Mouse (Mus musculus) hindbrain, embryonic 15.5 days (tissue): ENCODE results near the gene Spns2. TPM values are rescaled to one million over a fixed set of nuclear protein-coding genes. Genes with fewer than 3 reads are reported as not detected.

Experiments
- ATAC-seq: fragments of 200-750 bp; cut with Nextera tagmentation; 2 replicates; pipeline ENCODE4 v1.8.0; 2017; ENCODE audit warnings: low read depth, moderate number of reproducible peaks, moderate TSS enrichment; ENCODE audit not compliant: low FRiP score
- H3K27ac ChIP-seq: fragments of 300-500 bp; sonication (generic); replicated peaks from 2 replicates; pipeline ENCODE4 v1.5.1; 2015; ENCODE audit warnings: mild to moderate bottlenecking, inconsistent platforms
- H3K27me3 ChIP-seq: fragments of 300-500 bp; sonication (generic); 2 replicates; pipeline ENCODE4 v1.6.1; 2015; ENCODE audit warnings: control low read depth, inconsistent platforms
- H3K36me3 ChIP-seq: fragments of 300-500 bp; sonication (generic); 2 replicates; pipeline ENCODE4 v1.6.1; 2015; ENCODE audit warnings: control low read depth, inconsistent platforms
- H3K4me1 ChIP-seq: fragments of 300-500 bp; sonication (generic); replicated peaks from 2 replicates; pipeline ENCODE4 v1.6.1; 2015; ENCODE audit warnings: control low read depth, inconsistent platforms
- H3K4me2 ChIP-seq: fragments of 300-500 bp; sonication (generic); 2 replicates; pipeline ENCODE4 v1.6.1; 2015; ENCODE audit warnings: moderate library complexity, mild to moderate bottlenecking, inconsistent platforms
- H3K4me3 ChIP-seq: fragments of 300-500 bp; sonication (generic); 2 replicates; pipeline ENCODE4 v1.5.1; 2015; ENCODE audit warnings: mild to moderate bottlenecking, inconsistent platforms
- H3K9ac ChIP-seq: fragments of 300-500 bp; sonication (generic); 2 replicates; pipeline ENCODE4 v1.6.1; 2015; ENCODE audit warnings: inconsistent platforms
- H3K9me3 ChIP-seq: fragments of 300-500 bp; sonication (generic); 2 replicates; pipeline ENCODE4 v1.6.1; 2016; ENCODE audit warnings: control low read depth, inconsistent platforms
- WGBS: fragments of 180-500 bp; shearing (Covaris S2); methylation state at CpG from one replicate; pipeline ENCODE4 v1.1.7; 2015; 5-methylcytosine and 5-hydroxymethylcytosine counted together
- polyA plus RNA-seq: library from polyadenylated mRNA; unstranded; fragments of >200 nt; fragmentation: Nextera tagmentation; extraction: Ambion mirVana; gene quantifications from 2 replicates; pipeline ENCODE4 v1.2.1, GENCODE M21; 2015

Spns2 gene
- polyA plus RNA-seq, 1 experiment from 2014 or later = 11.4 TPM

GRCm38 (mm10) chr11:72481313-72481712, 8.4 kb downstream of the Spns2 start:
- no peak overlapping the region for H3K4me2 ChIP-seq
- no peak overlapping the region for H3K4me3 ChIP-seq
- WGBS = 81% methylated on average over 5 of the region's 5 CpGs
- H3K4me1 ChIP-seq = peaks cover 37% of the 10 kb centered on the region
- no peak overlapping the region for H3K27ac ChIP-seq
- no peaks in the 10 kb centered on the region for H3K9me3 ChIP-seq
- no peaks in the 10 kb centered on the region for H3K27me3 ChIP-seq
- H3K36me3 ChIP-seq = no peaks in the 10 kb centered on the region
- ATAC-seq = no peak
- no peak overlapping the region for H3K9ac ChIP-seq

DNA sequence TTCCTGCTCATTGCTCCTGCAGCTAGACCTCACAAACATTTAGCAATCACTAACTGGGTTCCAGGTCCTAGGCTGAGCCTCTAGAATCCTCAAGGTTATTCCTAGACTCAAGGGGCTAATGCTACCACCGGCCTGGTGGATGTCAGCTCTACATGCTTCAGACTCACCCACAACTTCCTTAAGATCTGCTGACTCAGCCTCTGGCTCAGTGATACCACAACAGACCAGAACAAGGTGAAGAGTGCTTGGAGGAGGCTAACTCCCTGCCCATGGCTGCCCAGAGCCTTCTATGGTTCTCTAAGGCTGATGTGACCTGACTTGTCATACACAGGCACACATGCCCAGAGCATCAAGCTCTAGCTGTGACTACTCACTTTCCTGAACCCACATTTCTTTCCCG, 10.2 kb downstream of the Spns2 start:
- Histone ChIP-seq H3K9me3 (no peaks in the 10 kb centered on the region), H3K9ac (no peak overlapping the region), H3K4me1 (peaks cover 29% of the 10 kb centered on the region), H3K4me2 (no peak overlapping the region), H3K36me3 (no peaks in the 10 kb centered on the region), H3K27me3 (no peaks in the 10 kb centered on the region), H3K27ac (no peak overlapping the region), H3K4me3 (no peak overlapping the region)
- ATAC-seq = no peak
- WGBS = 76% methylated on average over 2 of the region's 2 CpGs

GRCm38 (mm10) chr11:72478228-72478627, 11.5 kb downstream of the Spns2 start:
- WGBS = 77% methylated on average over 6 of the region's 6 CpGs
- H3K36me3 ChIP-seq = 0 out of 2 replicates have a peak, but pooled peaks cover 2% of the 10 kb centered on the region
- no peak overlapping the region; the same call in 1 of the 2 replicates for H3K27ac ChIP-seq
- no peak overlapping the region for H3K4me2 ChIP-seq
- H3K9me3 ChIP-seq = no peaks in the 10 kb centered on the region
- H3K27me3 ChIP-seq = no peaks in the 10 kb centered on the region
- no peak for ATAC-seq
- H3K4me3 ChIP-seq = no peak overlapping the region
- H3K4me1 ChIP-seq = peaks cover 29% of the 10 kb centered on the region
- H3K9ac ChIP-seq = no peak overlapping the region

DNA sequence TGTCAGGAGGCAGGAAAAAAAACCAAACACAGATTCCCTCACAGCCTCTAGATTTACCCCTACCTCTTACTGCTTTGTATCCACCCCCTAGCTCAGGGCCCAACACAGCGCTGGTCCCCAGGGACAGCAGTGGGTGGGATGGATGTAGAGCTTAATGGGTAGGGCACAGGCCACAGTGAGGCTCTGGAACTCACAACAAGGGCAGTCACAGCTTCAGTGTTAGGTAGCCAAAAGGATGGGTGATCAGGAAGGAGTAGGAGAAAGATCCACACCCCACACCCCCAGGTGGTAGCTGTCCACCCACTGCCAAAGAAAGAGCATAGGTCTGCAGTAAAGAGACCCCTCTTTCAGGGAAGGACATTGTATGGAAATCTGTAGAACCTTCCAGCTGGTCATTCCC, 12.1 kb downstream of the Spns2 start:
- ATAC-seq = no peak
- H3K27ac ChIP-seq = peak overlapping the region; percentile 44; the same call in 1 of the 2 replicates
- 75% methylated on average over 1 of the region's 1 CpGs for WGBS
- H3K9me3 ChIP-seq = no peaks in the 10 kb centered on the region
- H3K36me3 ChIP-seq = 0 out of 2 replicates have a peak, but pooled peaks cover 2% of the 10 kb centered on the region
- H3K4me1 ChIP-seq = peaks cover 29% of the 10 kb centered on the region
- H3K4me2 ChIP-seq = no peak overlapping the region
- H3K27me3 ChIP-seq = no peaks in the 10 kb centered on the region
- H3K9ac ChIP-seq = no peak overlapping the region
- no peak overlapping the region for H3K4me3 ChIP-seq

DNA sequence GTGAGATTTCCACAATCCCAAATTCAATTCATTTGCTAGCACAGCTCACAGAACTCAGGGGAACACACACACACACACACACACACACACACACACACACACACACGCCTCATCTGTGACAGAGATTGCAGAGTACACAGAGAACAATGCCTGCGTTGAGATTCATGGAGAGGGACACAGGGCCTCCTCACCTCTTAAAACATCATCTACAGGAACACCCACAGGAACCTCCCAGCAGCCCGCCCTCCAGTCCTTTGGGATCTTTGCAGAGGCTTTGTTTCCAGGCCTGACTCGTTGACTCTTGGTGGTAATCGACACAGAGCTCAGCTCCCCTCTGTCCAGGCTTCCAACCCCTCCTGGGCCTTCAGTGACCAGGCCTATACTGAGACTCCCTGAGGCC, 12.5 kb downstream of the Spns2 start:
- ATAC-seq = no peak
- Histone ChIP-seq H3K9me3 (no peaks in the 10 kb centered on the region), H3K4me2 (no peak overlapping the region), H3K9ac (no peak overlapping the region), H3K36me3 (0 out of 2 replicates have a peak, but pooled peaks cover 2% of the 10 kb centered on the region), H3K27me3 (no peaks in the 10 kb centered on the region), H3K27ac (0 out of 2 replicates have a peak overlapping the region, but pooled peaks have one; percentile 44), H3K4me3 (no peak overlapping the region), H3K4me1 (peaks cover 29% of the 10 kb centered on the region)
- 17% methylated on average over 5 of the region's 5 CpGs for WGBS

DNA sequence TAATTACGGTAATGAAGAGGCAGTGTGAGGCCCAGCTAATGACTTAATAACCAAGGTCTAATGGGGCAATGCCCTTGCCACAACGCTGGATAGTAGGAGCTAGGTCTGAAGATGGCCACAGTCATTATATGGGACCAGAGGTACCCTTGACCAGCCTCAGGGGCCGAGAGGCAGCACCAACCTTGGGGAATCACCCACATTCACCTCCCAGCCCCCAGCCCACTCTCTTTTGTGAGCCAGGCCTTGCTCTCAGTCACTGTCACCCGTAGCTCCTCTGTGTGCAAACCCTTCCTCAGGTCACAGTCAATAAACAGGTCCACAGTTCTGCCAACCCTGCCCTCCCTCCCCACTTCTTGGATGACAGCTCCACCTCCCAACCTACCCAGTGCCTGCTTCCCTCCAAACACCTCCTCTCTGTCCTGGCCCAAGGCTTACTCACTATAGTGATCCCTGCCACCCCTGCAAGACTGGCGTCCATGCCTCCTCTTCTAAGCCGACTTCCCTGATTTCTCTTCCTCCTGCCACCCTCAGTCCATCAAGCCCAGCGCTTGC, 13.6 kb downstream of the Spns2 start:
- Histone ChIP-seq H3K27me3 (no peaks in the 10 kb centered on the region), H3K9ac (no peak overlapping the region), H3K9me3 (no peaks in the 10 kb centered on the region), H3K4me2 (no peak overlapping the region), H3K36me3 (0 out of 2 replicates have a peak, but pooled peaks cover 2% of the 10 kb centered on the region), H3K4me3 (no peak overlapping the region), H3K4me1 (peaks cover 29% of the 10 kb centered on the region), H3K27ac (no peak overlapping the region)
- WGBS = 77% methylated on average over 7 of the region's 7 CpGs
- ATAC-seq = no peak

GRCm38 (mm10) chr11:72475408-72475807, 14.3 kb downstream of the Spns2 start:
- H3K9ac ChIP-seq = no peak overlapping the region
- H3K4me2 ChIP-seq = no peak overlapping the region
- WGBS = 76% methylated on average over 7 of the region's 7 CpGs
- no peak overlapping the region for H3K4me3 ChIP-seq
- 0 out of 2 replicates have a peak, but pooled peaks cover 2% of the 10 kb centered on the region for H3K36me3 ChIP-seq
- H3K4me1 ChIP-seq = peaks cover 29% of the 10 kb centered on the region
- no peaks in the 10 kb centered on the region for H3K9me3 ChIP-seq
- H3K27ac ChIP-seq = no peak overlapping the region
- ATAC-seq = no peak
- no peaks in the 10 kb centered on the region for H3K27me3 ChIP-seq

DNA sequence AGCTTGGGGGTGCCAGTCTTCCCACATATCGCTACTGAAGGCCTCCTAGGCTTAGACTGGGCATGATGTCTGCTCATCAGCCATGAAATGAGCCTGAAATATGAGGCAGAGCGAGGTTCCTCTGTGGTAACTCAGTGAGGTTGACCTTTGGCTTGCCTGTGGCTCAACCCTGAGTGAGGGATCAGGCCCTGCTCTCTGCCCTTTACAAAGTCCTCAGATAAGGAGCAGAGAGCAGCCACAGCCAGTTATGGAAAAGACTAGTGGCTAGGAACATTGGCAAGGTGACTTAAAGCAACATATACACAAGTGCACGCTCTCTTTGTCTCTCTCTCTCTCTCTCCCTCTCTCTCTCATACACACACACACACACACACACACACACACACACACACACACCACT, 14.8 kb downstream of the Spns2 start:
- Histone ChIP-seq H3K9ac (no peak overlapping the region), H3K4me2 (no peak overlapping the region), H3K4me1 (peaks cover 29% of the 10 kb centered on the region), H3K4me3 (no peak overlapping the region), H3K36me3 (0 out of 2 replicates have a peak, but pooled peaks cover 2% of the 10 kb centered on the region), H3K27me3 (no peaks in the 10 kb centered on the region), H3K9me3 (no peaks in the 10 kb centered on the region), H3K27ac (no peak overlapping the region)
- WGBS = 85% methylated on average over 3 of the region's 3 CpGs
- no peak for ATAC-seq

- no peak for ATAC-seq
- H3K4me1 ChIP-seq = peaks cover 37% of the 10 kb centered on the region
- no peaks in the 10 kb centered on the region for H3K27me3 ChIP-seq
- 0 out of 2 replicates have a peak, but pooled peaks cover 2% of the 10 kb centered on the region for H3K36me3 ChIP-seq
- no peak overlapping the region for H3K4me2 ChIP-seq
- no peak overlapping the region for H3K4me3 ChIP-seq
- 91% methylated on average over 4 of the region's 4 CpGs for WGBS
- no peak overlapping the region for H3K9ac ChIP-seq
- H3K9me3 ChIP-seq = no peaks in the 10 kb centered on the region
- no peak overlapping the region for H3K27ac ChIP-seq
Observed at GRCm38 (mm10) chr11:72473540-72473939, 16.2 kb downstream of the Spns2 start.

DNA sequence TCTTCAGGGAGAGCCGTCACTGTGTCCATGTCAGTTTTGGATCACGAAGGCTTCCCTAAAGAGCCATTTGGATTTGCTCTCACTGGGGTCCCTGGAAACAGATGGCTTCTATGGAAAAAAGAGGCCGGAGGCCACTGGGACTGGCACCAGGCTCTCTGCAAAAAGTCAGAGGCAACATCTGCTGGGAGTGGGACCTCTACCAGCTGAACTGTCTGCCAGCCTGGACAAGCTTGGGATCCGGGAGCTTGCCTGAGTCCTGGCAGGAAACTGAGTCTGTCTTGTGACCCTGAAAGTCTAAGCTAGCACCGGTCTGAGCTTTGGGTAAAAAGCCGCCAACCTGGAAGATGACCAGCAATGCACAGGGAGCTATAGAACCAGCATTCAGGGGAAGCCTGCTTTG, 18.3 kb downstream of the Spns2 start:
- no peaks in the 10 kb centered on the region for H3K27me3 ChIP-seq
- peaks cover 28% of the 10 kb centered on the region for H3K4me1 ChIP-seq
- no peak overlapping the region for H3K4me2 ChIP-seq
- H3K27ac ChIP-seq = no peak overlapping the region
- no peak for ATAC-seq
- H3K36me3 ChIP-seq = 0 out of 2 replicates have a peak, but pooled peaks cover 2% of the 10 kb centered on the region
- no peak overlapping the region for H3K9ac ChIP-seq
- no peaks in the 10 kb centered on the region for H3K9me3 ChIP-seq
- WGBS = 61% methylated on average over 6 of the region's 6 CpGs
- H3K4me3 ChIP-seq = no peak overlapping the region

- WGBS = 68% methylated on average over 4 of the region's 4 CpGs
- Histone ChIP-seq H3K27ac (no peak overlapping the region), H3K4me2 (no peak overlapping the region), H3K36me3 (0 out of 2 replicates have a peak, but pooled peaks cover 2% of the 10 kb centered on the region), H3K9ac (no peak overlapping the region), H3K4me3 (no peak overlapping the region), H3K9me3 (no peaks in the 10 kb centered on the region), H3K4me1 (peaks cover 17% of the 10 kb centered on the region), H3K27me3 (no peaks in the 10 kb centered on the region)
- ATAC-seq = no peak
Observed at GRCm38 (mm10) chr11:72470004-72470403, 19.7 kb downstream of the Spns2 start.

DNA sequence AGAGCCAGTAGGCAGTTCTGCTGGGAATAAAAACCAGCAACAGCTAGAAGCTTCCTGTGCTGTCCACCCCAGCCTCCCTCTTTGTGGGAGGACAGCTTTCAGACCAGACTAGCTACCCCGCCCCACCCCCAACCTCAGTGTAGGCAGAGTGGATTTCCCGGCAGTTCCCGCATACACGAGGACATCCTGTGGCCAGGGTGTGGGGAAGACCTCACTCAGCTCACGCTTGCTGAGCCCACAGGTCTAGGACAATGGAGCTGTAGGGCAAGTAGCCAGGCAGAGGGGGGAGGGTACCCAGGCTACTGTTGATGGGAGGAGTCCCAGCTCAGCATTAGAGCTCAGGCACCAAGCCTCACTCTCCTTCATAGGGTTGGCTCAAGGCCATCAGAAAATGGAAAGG, 20.5 kb downstream of the Spns2 start:
- no peak overlapping the region for H3K9ac ChIP-seq

GRCm38 (mm10) chr11:72468525-72468924, 21.2 kb downstream of the Spns2 start:
- Histone ChIP-seq H3K27me3 (no peaks in the 10 kb centered on the region), H3K27ac (peak overlapping the region; percentile 40), H3K9ac (no peak overlapping the region), H3K36me3 (peaks cover under 1% of the 10 kb centered on the region; the same call in 1 of the 2 replicates), H3K4me2 (no peak overlapping the region), H3K4me3 (no peak overlapping the region), H3K9me3 (no peaks in the 10 kb centered on the region), H3K4me1 (peaks cover 17% of the 10 kb centered on the region)
- ATAC-seq = no peak
- 73% methylated on average over 5 of the region's 5 CpGs for WGBS

More for the DNA sequence above, 20.5 kb downstream of the Spns2 start:
- Histone ChIP-seq H3K9me3 (no peaks in the 10 kb centered on the region), H3K4me2 (no peak overlapping the region), H3K27ac (peak overlapping the region; percentile 40), H3K4me1 (peaks cover 17% of the 10 kb centered on the region), H3K27me3 (no peaks in the 10 kb centered on the region), H3K36me3 (0 out of 2 replicates have a peak, but pooled peaks cover under 1% of the 10 kb centered on the region), H3K4me3 (no peak overlapping the region)
- 21% methylated on average over 5 of the region's 5 CpGs for WGBS
- peak; percentile 69; the same call in 1 of the 2 replicates for ATAC-seq
